Mouse (Mus musculus): ENCODE measurements around the gene Vgll2. TPM values are rescaled to one million over a fixed set of nuclear protein-coding genes. Genes with fewer than 3 reads are reported as not detected.

The Vgll2 gene
- total RNA-seq, 2 experiments from 2014 or later = 0.20 TPM; not detected in 1

GRCm38 (mm10) chr10:52043086-52043485 lies 20.8 kb downstream of the Vgll2 start:
- DNase-seq (ENCODE audit: extremely low spot score in 1 of 2, low spot score in 2 of 2) = no peak
- intact Hi-C loops (cut with DNase I) = no loop called here

GRCm38 (mm10) chr10:52048287-52048686 lies 26.0 kb downstream of the Vgll2 start:
- intact Hi-C loops (cut with DNase I) = no loop called here
- no peak for DNase-seq (ENCODE audit: extremely low spot score in 1 of 2, low spot score in 2 of 2)

GRCm38 (mm10) chr10:52072482-52072881 lies 50.2 kb downstream of the Vgll2 start:
- intact Hi-C loops (cut with DNase I) = loop anchor here (2.0 kb wide), 1 partner anchor 280 kb away; no protein-coding TSS in a partner anchor
- DNase-seq (ENCODE audit: extremely low spot score in 1 of 2, low spot score in 2 of 2) = peak in 1 of 2 experiments; percentile 54

Small RNA genes within 50 kb of the gene (microRNA-seq; reads per million reads assigned to microRNA genes)
- gene Gm24084 = not detected

Other genes starting within 250 kb of the Vgll2 start
- not detected for gene Ros1, start 172.7 kb downstream of the Vgll2 start, total RNA-seq (2021)
- gene Dcbld1, start 211.1 kb downstream of the Vgll2 start, total RNA-seq (2021) = 1 to 10 TPM; 8.4 to 9.5 TPM

Data from left cerebral cortex, postnatal 10 days (tissue).